Mouse (Mus musculus): ENCODE results near the gene Depdc5. TPM values are rescaled to one million over a fixed set of nuclear protein-coding genes. Genes with fewer than 3 reads are reported as not detected.
A peak's percentile ranks its signal among the peaks of the same experiment; 100 is the strongest.
"Not testable (repeated sequence)": the region's sequence is repeated elsewhere in the genome, so short reads cannot be mapped to it uniquely, and the experiment has no call there.

Depdc5 gene
- total RNA-seq, 2 experiments from 2014 or later = 30.1 to 38.4 TPM

GRCm38 (mm10) chr5:32907496-32907895 lies 44.0 kb downstream of the Depdc5 start:
- DNase-seq = no peak

DNA sequence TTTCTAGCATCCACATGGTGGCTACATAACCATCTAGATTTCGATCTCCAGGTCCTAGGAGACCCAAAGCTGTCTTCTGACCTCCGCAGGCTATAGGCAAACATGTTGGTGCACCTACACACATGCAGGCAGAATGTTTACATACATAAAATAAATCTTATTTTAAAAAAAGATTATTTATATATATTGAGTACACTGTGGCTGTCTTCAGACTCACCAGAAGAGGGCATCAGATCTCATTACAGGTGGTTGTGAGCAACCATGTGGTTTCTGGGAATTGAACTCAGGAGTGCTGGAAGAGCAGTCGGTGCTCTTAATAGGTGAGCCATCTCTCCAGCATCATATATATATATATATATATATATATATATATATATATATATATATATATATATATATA lies 50.6 kb downstream of the Depdc5 start:
- no peak for DNase-seq

DNA sequence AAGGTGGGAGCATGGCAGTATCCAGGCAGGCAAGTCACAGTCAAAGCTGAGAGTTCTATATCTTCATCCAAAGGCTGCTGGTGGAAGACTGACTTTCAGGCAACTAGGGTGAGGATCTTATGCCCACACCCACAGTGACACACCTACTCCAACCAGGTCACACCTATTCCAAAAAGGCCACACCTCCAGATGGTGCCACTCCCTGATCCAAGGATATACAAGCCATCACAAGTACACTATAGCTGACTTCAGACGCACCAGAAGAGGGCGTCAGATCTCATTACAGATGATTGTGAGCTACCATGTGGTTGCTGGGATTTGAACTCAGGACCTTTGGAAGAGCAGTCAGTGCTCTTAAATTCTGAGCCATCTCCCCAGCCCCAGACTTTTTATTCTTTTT lies 55.8 kb downstream of the Depdc5 start:
- DNase-seq = not testable (repeated sequence)

GRCm38 (mm10) chr5:32922906-32923305 lies 59.4 kb downstream of the Depdc5 start:
- no peak for DNase-seq

- DNase-seq = peak; percentile 31
Observed at GRCm38 (mm10) chr5:32930761-32931160, 67.3 kb downstream of the Depdc5 start.

DNA sequence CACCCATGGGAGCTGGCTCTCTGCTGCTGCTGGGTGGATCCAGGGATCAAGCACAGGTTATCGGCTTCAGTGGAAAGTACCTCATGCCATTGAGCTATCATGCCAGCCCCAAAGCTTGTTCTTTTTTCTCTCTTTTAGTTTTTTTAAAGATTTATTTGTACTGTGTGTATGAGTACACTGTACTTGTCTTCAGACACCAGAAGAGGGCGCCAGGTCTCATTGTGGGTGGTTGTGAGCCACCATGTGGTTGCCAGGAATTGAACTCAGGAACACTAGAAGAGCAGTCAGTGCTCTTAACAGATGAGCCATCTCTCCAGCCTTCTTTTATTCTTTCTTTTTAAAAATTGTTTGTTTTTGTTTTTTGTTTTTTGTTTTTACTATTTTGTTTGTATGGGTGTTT lies 71.2 kb downstream of the Depdc5 start:
- DNase-seq = peak; percentile 17

GRCm38 (mm10) chr5:32940586-32940985 lies 77.1 kb downstream of the Depdc5 start:
- DNase-seq = no peak

- no peak for DNase-seq
Observed at GRCm38 (mm10) chr5:32941209-32941924, 77.9 kb downstream of the Depdc5 start.

DNA sequence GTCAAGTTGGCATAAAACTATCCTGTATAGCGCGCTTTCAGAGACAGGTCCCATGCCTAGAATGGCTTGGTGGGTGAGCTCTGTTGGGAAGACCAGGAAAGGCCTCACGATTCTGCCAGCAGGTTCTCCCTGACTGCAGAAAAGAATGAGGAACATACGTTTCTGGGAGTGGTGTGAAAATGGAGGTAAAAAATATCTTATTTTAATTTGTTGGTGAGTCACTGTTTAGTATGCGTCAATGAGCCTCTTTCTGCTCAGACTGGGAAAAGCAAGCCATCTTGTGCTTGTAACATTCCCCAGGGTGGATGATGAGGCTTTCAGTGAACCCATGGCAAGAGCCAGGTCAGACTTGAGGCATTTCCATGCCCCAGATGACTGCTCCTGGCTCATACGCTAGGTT lies 86.6 kb downstream of the Depdc5 start:
- DNase-seq = no peak

DNA sequence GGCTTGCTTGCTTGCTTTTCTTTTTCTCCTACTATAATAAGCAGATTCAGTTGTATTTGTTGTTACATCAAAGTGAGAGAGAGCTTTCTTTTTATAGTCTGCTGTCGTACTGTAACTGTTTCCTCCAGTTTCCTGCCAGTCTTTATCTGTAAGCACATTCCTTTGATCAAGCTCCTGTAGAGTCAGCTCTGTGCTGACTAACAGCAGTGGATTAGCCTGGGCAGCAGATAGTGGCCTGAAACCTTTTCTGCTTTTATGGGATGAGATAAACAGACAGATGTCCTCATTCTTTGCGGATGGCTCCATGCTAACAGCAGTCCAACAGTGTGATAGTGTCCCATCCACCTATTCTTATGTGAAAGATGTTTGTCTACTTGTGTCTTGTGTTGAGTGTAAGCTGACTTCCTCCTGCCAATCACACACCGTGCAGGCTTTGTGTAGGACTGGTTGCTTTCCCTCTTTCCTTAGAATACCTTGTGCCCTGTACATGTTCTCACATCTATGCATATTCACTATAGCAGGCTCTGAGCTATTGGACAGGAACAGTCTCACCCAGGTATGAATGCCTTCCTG lies 87.3 kb downstream of the Depdc5 start:
- DNase-seq = no peak

GRCm38 (mm10) chr5:32955716-32956115 lies 92.2 kb downstream of the Depdc5 start:
- DNase-seq = no peak

DNA sequence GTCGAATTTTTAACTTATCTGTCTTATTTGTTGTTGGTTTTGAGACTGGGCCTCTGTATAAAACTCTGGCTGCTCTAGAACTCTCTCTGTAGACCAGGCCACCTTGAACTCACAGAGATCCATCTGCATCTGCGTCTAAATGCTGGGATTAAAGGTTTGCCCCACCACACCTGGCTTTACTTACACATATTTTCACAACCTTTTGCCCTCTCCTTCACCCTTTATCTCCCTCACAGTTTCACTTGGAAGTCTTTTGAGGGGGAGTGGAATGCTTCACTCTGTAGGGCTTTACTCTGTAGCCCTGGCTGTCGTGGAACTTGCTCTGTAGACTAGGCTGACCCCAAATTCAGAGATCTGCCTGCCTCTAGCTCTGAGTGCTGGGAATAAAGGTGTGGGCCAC lies 98.1 kb downstream of the Depdc5 start:
- DNase-seq = no peak

DNA sequence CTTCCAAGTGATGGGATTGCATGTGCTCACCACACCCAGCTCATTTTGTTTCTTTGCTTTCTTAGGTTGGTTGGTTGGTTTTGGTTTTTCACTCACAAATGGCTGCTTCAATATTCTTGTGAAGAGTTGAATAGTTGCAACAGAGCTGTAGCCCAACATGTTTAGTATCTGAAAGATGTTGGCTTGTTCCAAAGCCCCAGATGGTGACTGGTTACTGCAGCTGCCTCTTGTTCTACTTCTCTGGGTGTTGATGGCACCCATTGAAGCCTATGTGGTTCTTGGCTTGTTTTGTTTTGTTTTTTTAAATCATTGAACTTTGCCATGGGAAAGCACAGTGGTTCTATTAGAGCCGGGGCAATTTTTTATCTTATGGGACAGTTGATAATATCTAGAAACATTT lies 99.1 kb downstream of the Depdc5 start:
- DNase-seq = no peak

GRCm38 (mm10) chr5:32976541-32976940 lies 113.0 kb downstream of the Depdc5 start:
- no peak for DNase-seq

GRCm38 (mm10) chr5:32977179-32977578 lies 113.7 kb downstream of the Depdc5 start:
- no peak for DNase-seq

- no peak for DNase-seq
Observed at GRCm38 (mm10) chr5:32985379-32985778, 121.9 kb downstream of the Depdc5 start.

DNA sequence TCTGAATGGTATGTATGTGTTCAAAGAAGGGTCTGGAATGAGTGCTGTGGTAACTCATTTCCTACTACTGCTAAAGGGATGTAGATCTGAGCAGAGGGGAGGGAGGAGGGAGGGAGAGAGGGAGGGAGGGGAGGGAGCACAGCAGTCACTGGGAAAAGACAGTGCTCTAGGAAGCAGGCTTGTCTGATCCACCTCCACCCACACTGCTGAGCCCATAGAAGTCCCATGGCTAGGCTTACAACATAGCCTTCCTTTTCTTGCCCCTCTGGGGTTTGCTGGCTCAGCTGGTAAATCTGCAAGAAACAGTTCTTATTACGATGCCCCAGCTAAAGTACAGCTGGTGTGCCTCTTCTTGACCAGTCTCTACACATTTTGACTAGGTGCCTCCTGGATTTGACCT lies 124.4 kb downstream of the Depdc5 start:
- no peak for DNase-seq

DNA sequence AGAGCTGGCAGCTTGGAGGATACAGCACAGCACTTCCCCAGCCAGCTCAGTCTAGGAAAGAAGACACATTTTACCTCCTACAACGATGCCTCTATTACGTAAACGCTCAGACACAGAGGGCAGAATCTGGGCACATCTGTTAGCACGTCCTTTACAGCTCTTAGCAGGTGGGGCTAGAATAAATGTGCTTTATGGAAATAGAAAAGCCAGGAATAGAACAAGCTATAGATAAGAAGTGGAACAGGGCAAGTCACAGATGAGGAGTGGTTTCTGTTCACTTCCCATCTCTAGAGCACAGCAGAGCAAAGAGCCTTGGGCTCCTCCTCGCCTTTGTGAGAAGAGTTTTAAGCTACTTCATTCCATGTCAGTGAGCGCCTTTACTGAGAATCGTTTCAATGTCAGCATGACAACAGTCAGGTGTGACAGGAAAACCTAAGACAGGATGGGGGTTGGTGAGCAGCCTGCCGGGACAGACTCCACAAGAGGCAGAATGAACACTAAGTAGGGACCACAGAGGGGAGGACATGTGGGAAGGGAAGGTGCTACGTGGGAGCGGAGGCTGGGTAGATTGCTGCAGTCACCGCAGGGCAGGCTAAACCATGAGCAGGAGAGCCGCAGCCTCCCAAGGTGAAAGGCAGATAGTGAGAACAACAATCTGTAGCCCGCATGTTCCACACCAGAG lies 126.6 kb downstream of the Depdc5 start:
- no peak for DNase-seq

DNA sequence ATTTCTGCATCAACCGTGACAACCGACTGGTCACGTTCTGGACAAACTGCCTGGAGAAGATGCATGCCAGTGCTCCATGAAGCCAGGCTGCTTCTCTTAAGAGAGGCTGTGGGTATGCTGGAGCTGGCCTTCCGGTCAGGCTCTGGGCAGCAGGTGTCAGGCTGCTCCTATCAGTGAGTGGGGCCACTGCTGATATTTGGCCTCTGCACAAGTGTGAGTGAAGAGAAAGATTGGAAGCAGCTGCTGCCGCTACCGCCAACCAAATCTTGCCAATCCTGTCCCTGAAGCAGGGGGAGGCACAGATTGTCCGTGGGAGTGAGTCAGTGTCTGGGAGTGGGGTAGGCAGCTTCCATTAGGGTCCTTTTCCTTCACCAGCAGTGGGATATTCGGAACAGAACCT lies 127.7 kb downstream of the Depdc5 start:
- peak; percentile 51 for DNase-seq

DNA sequence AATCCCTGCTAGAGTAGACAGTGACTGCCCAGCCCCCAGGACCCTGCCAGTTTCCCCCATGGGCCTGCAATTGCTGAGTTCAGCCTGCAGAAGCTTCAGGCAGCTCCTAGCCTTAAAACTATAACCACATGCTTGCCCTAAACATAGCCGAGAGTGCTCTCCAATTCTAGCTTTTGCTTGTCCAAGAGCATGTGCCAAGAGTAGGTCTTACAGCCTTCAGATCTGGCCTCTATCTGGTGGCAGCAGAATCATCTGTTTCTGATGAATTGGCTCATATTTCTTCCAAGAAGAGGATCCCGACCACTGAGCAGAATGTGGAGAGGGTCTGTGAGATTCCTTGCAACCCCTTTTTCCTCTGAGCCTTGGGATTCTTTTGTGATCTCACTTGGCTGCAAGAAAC lies 131.0 kb downstream of the Depdc5 start:
- DNase-seq = no peak

DNA sequence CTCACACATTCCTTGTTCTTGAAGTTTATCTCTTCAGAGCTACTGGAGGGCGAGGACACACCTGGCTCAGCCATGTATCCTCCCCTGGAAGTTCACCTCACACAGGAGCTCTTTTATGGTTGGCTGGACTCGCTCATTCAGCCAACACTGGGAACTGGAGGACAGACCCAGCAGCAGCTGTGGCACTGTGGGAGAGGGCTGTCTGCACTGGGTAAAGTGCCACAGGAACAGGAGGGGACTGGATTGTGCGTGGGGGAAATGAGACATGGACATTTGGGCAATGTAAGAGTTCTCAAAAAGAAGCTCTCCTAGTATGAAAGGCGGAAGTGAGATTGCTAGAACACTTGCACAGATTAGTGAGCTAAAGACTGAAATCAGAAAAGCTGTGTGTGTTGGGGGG lies 132.3 kb downstream of the Depdc5 start:
- no peak for DNase-seq

DNA sequence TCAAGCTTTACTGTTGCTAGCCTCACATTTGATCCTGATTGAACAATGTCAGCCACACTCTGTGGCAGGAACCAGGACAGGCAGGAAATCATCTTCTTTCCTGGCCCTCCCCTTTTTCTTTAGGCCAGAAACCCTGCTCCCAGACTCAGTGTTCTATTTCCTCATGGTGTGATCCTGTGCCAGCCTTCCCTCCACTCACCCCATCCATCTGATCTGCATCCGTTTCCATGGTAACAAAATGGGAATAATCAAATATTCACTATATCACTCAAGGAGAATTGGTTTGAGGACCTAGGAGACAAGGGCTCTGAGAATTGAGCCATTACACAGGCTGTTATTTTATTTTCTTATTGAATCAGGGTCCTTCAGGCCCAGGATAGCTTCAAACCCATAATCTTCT lies 133.1 kb downstream of the Depdc5 start:
- no peak for DNase-seq

- no peak for DNase-seq
Observed at GRCm38 (mm10) chr5:32997686-32998085, 134.2 kb downstream of the Depdc5 start.

GRCm38 (mm10) chr5:32998783-32999182 lies 135.3 kb downstream of the Depdc5 start:
- DNase-seq = no peak
